Mouse (Mus musculus) lung, postnatal 36 days (tissue): ENCODE results near the gene Kcnn4.

Experiments
- DNase-seq: peaks from one replicate; pipeline ENCODE4 v3.0.0; 2022; ENCODE audit warnings: mixed read lengths

Gene Kcnn4

GRCm38 (mm10) chr7:24427168-24427567, 57.1 kb downstream of the Kcnn4 start:
- DNase-seq: no peak

GRCm38 (mm10) chr7:24428725-24429124, 58.7 kb downstream of the Kcnn4 start:
- DNase-seq: no peak

- no peak for DNase-seq
These were observed 59.5 kb downstream of the Kcnn4 start for GRCm38 (mm10) chr7:24429413-24430112.

GRCm38 (mm10) chr7:24430551-24431345, 60.7 kb downstream of the Kcnn4 start:
- DNase-seq: no peak

- no peak for DNase-seq
These were observed 61.6 kb downstream of the Kcnn4 start for GRCm38 (mm10) chr7:24431713-24432112.

- DNase-seq: no peak
These were observed 65.2 kb downstream of the Kcnn4 start for GRCm38 (mm10) chr7:24435305-24435704.
